Mouse (Mus musculus) mesoderm, embryonic 11.5 days (tissue): Measurements from ENCODE around the gene Ankrd1.

Source experiments
- DNase-seq: peaks from one replicate; pipeline ENCODE4 v3.0.0-alpha.2; 2012; ENCODE audit warnings: low read depth, low spot score

The Ankrd1 gene

GRCm38 (mm10) chr19:36110465-36110864 lies 9.4 kb downstream of the Ankrd1 start:
- DNase-seq: no peak

GRCm38 (mm10) chr19:36109318-36109944 lies 10.5 kb downstream of the Ankrd1 start:
- no peak for DNase-seq

- DNase-seq: no peak
Measured at GRCm38 (mm10) chr19:36103909-36104308, 16.0 kb downstream of the Ankrd1 start.

- DNase-seq: no peak
Measured at GRCm38 (mm10) chr19:36098916-36099315, 21.0 kb downstream of the Ankrd1 start.

GRCm38 (mm10) chr19:36098265-36098664 lies 21.6 kb downstream of the Ankrd1 start:
- no peak for DNase-seq

GRCm38 (mm10) chr19:36097194-36097593 lies 22.7 kb downstream of the Ankrd1 start:
- DNase-seq: no peak

- DNase-seq: peak; percentile 41
Measured at GRCm38 (mm10) chr19:36090781-36091180, 29.1 kb downstream of the Ankrd1 start.

GRCm38 (mm10) chr19:36083262-36084225 lies 36.4 kb downstream of the Ankrd1 start, which contains the start of gene Rpp30:
Gene Rpp30 (plus strand): TSS chr19:36083716.
- peak; percentile 90 for DNase-seq

- DNase-seq: peak; percentile 70
Measured at GRCm38 (mm10) chr19:36082606-36083261, 37.2 kb downstream of the Ankrd1 start.

GRCm38 (mm10) chr19:36062801-36063529 lies 56.9 kb downstream of the Ankrd1 start:
- no peak for DNase-seq
